Mouse (Mus musculus) adrenal gland, adult 18-20 months (tissue): ENCODE results near the gene Cetn3. TPM values are rescaled to one million over a fixed set of nuclear protein-coding genes. Genes with fewer than 3 reads are reported as not detected.

Source experiments
- DNase-seq, 2 experiments: peaks; one replicate each; pipeline ENCODE4 v3.0.0; 2021 to 2022; ENCODE audit warnings: low spot score in 2 of 2
- long read RNA-seq, 2 experiments: library from polyadenylated mRNA; stranded (forward); transcript quantifications; one replicate each; pipeline ENCODE4 v2.0.0; 2021
- total RNA-seq, 2 experiments: library from RNA; stranded (reverse); gene quantifications; 1 replicate in 1 of 2; 2 replicates in 1 of 2; pipeline ENCODE4 v1.2.3; 2021

The Cetn3 gene
- 100 to 1,000 TPM in 1 of 2 experiments, 10 to 100 TPM in 1; 88.6 to 110 TPM for total RNA-seq
- long read RNA-seq, experiment 1, transcript Cetn3-201 (5 exons, 1,226 nt): major isoform, 12 of 15 reads
- long read RNA-seq, experiment 1, partial matches to known transcripts: 2 of 15 reads
- long read RNA-seq, experiment 1, other reads (novel, unspliced or antisense): 1 of 15 reads
- long read RNA-seq, experiment 2, transcript Cetn3-201 (5 exons, 1,226 nt): major isoform, 59 of 70 reads
- long read RNA-seq, experiment 2, partial matches to known transcripts: 7 of 70 reads
- long read RNA-seq, experiment 2, other reads (novel, unspliced or antisense): 3 of 70 reads

DNA sequence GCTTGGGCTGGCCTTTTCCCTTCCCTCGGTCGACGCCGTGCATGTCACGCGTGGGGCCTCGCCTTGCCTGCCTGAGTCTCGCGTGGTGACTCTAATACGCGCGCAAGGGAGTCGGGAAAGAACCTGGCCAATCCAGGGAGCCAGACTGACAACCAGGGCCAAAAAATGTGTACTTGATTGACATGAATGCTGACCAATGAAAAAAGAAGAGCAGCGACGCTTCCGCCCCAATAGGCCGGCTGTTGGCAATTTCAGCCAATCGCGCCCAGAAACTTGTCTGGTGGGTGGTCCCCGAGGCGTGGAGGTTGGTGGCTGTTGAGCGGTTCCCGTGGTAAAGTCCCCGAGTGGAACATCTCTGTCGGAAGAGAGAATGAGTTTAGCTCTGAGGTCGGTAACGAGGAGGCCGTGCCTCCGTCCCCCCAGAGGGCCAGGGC, at the start of gene Cetn3:
TSS of gene Cetn3 (plus strand) at position 107 of the 434 bp plus-strand sequence.
- DNase-seq: peak; percentile 78 to 81

DNA sequence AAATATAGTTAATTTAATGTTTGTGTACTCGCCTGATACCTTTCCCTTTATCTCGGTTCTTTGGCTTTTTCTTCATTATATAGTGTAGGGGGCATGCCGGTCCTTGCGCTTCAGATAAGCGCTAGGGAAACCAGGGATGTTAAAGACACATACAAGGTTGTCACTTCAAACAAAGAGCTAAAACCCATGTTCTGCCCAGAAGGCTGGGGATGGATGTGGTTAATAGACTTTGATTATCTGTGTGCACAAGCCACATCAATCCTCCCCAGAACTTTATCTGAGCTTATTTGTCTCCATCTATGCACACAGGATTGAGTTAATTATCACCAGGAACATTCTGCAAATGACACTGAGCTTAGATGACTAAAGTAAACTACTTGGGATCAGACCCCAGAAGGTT, 46.3 kb upstream of the Cetn3 start:
- DNase-seq: no peak

DNA sequence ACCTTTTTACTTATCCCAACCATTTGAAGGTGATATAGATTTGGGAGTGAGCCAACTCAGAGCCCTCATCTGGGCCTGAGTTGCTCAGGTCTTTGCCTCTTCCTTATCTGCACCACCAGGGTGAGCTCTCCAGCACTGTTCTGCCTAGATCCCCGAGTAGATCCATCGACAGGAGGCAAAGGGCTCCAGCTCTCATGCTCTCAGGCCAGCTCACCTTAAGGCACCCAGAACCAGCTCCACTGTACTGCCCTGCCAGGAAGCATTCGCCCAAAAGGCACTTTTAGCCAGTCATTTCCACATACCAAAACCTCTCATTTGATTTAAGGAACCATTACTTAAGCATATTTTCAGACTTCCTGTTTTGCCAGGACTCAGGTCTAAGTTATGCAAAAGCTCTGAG, 42.0 kb upstream of the Cetn3 start:
- no peak for DNase-seq

DNA sequence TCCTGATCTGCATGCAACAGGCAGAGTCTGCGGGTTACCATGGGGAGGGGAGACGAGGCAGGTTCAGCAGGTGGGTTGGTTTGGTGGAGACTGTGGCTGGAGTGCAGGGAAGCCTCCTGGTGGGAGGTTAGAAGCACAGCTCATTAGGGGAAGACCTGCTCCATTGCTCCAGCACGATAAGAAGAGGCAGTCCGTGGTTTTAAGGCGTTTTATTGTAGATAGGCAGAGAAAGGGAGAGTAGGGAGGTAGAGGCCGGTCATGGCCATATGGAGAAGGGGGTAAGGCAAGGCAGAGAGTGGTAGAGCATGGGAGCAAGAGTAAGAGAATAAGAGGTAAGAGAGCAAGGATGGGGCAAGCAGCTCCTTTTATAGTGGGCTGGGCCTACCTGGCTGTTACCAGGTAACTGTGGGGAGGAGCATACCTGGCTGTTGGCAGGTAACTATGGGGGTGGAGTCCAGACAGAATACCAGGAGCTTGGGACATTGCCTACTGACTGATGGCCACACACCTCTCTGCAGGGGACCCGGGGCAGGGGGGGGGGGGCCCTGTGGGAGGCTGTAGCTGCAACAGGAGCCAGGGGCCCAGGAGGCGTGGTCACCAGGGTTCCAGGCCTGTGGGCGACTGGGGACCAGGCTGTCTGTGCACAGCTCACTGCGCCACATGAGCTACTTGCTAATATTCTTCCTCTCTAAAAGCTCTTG, 39.3 kb upstream of the Cetn3 start:
- no peak for DNase-seq

DNA sequence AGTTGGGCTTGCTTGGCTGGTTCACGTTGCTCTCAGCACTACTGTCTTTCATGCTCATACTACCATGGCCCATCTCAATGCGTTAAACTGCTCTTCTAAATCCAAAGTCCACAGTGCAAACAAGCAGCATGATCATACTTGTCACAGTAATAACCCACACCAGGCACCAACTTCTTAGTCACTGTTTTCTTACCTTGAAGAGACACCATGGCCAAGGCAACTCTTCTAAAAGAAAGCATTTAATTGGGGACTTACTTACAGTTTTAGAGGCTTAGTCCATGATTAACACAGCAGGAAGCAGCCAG, 38.8 kb upstream of the Cetn3 start:
- DNase-seq: no peak

DNA sequence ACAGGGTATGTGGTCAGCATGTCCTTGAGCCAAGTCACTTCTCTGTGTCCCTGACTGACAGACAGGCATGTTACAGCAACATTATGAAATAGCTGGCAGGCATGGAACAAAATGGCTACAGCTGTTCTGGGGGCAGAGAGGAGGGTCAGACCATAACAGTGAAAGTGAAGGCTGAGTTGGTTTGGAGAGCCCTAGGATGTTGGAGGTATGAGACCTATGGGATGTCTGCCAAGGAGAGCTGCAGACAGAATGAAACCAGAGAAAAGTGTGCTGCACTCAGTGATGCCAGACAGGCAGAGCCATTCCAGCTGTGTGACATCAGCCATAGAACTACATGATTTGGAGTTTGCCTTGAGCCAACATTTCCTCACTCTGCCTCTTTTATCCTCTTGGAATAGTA, 28.0 kb upstream of the Cetn3 start:
- no peak for DNase-seq

DNA sequence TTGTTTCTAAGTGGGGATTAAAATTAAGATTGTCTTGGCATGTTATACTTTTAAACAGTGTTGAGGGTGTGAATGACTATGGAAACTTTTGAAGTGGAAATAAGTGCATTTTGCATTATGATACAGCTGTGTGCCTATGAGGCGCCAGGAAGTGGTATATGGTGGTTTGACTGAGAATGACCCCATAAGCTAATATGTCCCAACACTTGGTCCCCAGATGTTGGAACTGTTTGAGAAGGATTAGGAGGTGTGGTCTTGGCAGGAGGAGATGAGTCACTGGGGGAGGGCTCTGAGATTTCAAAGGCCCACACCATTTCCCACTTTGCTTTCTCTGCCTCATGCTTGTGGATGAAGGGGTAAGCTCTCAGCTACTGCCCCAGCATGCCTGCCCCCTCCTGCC, 27.6 kb upstream of the Cetn3 start:
- DNase-seq: no peak

DNA sequence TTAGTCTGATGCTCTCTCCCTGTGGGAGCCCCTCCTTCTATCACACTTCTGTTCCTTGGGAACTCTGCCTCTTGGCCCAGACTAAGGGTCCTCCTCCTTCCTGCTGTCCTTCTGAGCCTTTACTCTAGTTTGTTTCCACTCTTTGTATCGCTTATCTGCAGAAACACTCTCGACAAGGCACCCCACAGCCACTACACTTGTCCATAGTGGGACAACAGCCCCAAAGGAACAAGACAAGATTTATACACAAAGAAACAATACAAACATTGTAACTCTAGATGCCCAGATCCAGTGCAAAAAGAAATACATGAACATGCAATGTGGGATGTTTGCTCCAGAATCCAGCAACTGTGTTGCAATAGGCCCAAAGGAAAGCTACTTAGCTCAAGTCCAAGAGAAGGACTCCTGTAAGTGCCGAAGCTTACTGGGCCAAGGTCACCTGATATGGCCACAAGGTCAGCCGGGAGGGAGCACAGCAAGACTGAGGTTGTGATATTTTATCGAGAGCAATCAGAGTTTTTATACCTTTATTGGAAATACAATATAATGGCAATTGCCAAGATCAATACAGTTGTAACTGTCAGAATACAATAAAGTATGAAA, 25.7 kb upstream of the Cetn3 start:
- DNase-seq: no peak

DNA sequence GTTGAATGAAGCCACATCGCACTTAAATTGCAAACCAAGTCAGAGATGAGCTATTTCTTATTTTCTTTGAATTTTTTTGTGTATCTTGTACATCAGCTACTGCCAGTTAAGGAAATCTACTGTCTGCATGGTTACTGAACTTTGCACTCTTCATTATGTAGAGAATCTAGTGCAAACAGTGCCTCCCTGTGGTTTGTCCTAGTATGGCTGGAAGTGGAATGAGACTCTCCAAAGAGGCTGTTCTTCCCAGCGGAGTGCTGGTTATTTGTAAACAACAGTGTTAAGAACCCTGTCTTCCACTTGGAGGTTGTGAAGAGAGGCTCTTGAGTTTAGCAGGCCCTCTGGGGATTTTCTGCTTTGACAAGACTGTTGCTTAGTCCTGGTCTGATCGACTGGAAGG, 22.5 kb upstream of the Cetn3 start:
- peak in 1 of 2 experiments; percentile 39 for DNase-seq

DNA sequence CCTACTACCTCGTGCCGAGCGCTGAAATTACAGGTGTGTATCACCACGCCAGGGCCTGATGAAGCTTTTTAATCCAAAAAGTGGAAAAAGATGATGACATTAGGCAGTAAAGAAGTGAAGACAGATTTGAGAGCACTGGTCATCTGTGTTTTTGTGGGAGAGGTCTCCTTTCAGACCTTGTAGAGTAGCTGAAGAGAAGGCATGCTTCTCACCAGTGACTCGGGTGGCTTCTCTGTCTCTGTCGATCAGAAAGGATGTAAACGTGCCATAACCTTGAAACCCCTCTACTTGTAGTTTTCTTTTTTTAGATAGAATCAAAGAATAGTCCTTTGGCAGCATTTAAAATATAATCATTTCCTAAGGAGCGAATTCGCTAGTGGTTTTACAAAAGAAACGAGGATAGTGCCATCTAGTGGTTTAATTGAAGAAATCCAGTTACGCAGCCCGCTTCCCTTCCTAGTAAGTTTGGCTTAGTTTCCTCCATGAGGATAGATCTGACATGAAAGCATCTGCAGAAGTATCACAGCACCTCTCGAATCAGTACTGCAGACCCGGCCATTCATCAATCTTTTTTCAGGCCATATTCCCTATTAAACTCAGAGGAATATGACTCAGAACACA, 21.2 kb upstream of the Cetn3 start:
- DNase-seq: no peak

DNA sequence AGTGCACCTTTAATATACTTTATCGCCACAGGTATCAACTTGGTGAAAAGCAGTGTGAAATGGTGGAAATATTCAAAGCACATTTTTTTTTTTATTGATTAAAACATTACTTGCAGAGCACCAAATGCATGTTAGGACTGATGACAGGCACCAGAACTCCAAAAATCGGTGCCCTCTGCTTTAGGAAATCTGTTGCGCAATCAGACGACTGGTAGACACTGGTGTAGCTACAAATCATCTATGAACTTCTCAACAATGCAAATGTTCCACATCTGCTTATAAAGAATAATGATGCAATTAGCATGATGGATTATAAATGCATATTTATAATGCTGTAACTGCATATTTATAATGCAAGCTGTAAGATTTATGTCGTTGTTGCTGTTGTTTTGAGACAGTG, 18.7 kb upstream of the Cetn3 start:
- no peak for DNase-seq

DNA sequence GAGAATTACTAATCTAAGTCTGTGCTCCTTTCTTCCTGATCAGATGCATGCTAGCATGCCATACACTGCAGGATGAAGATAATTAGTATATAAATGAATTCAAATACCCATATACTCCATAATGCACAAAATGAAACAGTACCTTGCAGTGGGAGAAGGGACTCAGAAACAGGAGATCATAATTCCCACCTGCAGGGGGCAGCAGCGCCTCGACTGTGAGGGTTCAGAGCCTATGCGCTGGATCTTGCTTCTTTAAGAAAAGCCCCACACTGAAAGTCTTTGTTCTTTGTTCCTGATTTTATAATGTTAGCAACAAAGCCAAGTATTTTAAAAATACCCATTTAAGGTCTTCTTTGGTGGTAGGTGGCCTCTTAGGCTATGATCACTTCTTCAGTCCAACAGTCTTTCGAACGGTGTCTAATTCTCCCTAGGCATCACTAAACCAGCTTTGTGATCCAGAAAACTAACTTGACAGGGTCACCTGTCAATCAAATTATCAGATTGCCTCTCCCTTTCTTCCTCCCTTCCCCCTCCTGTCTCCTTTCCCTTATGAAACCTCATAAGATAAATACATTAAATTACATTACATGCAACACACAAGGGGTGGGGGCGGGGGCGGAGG, 15.7 kb upstream of the Cetn3 start:
- DNase-seq: peak; percentile 63 to 76

DNA sequence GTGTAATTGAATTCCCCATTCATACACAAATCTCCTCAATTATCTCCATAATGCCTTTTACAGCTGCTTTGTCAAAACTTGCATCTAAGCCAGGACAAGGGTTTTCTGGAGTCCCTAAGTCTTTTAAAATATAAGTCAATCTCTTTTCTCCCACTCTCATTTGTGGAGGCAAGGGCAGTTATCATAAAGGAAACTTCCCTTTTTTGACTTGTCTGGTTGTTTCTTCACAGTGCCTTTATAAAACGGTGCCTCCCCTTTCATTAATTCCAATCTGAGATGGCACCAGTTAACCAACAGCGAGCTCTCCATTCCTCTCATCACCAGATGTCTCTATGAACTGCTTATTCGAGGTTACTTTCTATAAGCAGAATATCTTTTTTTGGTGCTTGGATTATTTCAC, 6.7 kb upstream of the Cetn3 start:
- no peak for DNase-seq

DNA sequence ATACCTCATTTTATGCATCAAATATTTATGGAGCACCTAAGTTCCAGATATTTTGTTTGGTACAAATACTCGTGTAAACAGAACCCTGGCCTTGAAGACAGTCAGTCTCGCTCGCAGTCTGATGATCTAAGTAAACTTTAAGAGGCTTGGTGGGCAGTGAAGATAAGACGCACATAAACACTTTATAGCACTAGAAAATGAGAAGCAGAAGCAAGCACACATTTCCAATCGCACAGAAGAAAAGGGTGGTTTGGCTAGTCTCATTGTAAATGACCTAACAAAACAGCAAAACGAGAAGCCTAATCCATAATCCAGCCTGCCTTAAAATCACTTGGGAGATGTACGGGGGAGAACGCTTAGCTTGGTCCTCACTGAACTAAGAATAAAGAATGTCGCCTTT, 402 bp upstream of the Cetn3 start:
- DNase-seq: no peak

DNA sequence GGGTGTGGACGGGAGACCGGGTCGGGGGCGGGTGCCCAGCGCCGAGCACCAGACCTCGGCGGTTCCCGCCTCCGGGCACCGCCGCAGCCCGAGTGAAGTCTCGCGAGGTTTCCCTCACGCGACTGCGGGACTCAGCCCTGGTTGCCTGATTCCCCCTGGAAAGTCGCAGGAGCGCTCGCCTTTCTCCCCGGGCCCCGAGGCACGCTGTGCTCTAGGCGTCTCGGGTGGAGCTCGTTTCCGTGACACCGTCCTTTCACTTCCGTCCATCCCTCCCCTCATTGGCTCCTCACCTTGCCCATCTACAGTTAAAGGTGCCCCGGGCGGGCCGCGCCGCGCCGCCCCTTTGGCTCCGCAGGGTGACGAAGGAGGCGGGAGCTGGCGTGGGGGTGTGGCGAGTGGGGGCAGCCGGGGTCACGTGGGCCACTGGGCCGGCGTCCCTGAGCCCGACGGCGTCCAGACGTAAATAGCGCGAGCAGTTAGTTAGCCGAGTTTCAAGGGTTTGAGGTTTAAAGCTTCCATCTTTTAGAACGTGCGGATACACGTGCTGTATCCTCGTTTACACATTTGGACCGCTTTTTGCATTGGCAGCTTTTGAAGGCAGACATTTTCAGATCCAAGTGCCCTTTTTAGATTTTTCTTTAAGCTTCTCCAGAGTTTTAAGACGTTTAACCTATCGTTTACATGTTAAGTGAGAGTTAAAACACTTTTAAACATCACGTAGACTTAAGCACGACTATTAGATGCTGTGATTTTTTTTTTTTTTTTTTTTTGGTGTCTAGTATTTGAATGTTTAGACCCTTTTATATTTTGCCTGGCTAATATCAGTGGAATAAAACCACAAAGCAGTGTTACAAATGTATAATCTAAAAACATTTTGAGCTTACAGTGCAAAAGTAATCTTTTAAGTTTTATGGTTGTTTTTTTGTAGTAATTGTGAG, 797 bp downstream of the Cetn3 start:
- DNase-seq: peak; percentile 94 to 97

DNA sequence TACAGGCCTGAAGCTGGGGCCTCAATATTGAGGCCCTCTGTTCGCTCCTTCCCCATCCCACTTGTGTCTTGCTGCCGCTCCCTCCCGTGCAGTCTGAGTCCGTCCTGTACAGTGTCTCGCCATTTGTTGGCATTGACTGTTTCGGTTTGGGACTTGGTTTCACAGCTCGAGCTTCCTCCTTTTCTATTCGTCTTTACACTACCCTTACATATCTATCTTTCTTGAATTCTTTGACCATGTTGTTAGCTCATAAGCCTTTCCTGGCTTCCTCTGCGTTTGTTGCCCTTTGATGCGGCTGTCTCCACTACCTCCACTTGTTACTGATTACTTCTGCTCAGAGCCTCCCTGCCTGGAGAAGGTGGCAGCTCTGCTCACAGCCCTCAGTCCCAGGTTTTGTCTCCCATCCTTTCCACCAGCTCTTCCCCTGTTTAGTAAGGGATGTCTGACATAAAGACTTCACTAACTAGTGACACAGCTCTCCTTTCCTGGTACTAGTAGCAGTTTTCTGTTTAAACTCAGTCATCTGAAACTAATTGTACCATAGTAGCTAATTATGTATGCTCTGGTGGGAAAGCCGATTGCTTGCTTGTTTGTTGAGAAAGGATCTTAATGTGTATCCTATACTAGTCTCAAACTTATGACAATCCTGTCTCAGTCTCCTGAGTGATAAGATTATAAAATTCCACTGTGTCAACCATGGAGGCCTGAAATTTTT, 3.0 kb downstream of the Cetn3 start:
- no peak for DNase-seq

DNA sequence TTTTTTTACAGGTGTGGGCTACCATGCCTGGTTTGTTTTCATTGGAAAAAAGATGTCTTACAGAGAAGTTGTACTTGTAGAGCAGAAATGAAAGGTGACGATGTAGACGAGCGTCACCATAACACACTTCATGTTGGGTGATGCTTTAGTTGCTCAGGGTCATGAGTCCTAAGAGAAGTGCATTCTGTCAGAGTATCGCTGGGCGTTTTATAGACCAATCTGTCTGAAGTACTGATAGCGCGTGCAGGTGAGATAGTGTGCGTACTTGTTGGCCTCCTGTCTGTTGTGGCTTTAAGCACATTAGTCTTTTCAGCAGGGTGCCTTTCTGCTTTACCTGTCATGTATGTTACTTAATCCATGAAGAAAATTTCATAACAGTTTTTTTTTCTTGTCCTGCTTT, 7.3 kb downstream of the Cetn3 start:
- DNase-seq: no peak

DNA sequence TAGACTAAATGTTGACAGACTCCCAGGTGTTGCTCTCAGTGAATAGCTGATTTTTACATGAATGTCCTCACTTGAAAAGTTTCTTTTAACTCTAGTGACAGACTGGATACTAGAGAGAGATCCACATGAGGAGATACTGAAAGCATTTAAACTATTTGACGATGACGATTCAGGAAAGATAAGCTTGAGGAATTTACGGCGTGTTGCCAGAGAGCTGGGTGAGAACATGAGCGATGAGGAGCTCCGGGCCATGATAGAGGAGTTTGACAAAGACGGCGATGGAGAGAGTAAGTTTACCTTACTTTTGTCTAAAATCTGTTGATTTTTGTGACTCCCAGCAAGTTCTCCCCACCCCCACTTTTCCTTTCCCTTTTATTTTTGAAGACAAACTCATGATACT, 9.0 kb downstream of the Cetn3 start:
- peak in 1 of 2 experiments; percentile 17 for DNase-seq

DNA sequence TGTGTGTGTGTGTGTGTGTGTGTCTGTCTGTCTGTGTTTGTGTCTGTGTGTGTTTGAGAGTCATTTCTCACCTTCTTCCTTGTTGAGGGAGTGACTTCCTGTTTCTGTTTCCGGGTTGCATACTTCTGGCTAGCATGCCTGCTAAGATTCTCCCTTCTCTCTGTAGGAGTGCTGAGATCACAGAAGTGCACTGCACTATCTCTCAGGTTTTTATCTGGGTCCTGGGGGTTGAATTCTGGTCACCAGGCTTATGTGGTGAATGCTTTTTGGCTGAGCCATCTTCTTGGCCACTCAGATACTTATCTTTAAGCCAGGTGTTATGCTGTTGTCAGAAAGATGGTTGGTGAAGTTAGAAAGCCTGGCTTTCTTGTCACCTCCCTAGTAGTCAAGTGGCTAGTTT, 11.0 kb downstream of the Cetn3 start:
- DNase-seq: no peak

DNA sequence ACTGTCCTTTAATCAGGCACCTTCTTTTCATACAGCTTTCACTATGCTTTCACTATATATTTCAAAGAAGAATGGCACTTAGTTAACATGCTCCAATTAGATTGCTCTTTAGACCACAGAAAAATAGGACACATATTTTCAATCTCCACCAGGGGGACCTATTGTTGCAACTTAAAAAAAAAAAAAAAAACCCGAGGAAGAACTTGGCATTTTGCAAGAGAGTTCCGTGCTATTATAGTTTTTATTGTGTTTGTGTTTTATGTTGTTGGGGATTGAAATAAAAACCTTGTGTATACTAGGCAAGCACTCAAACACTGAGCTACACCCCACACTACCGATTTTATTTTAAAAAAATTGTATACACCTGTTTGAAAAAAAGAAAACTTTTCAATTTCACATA, 18.2 kb downstream of the Cetn3 start:
- no peak for DNase-seq
